Mouse (Mus musculus): ENCODE data around the gene Eci3. TPM values are rescaled to one million over a fixed set of nuclear protein-coding genes. Genes with fewer than 3 reads are reported as not detected.
"Not testable (repeated sequence)": the region's sequence is repeated elsewhere in the genome, so short reads cannot be mapped to it uniquely, and the experiment has no call there.

The Eci3 gene
- polyA plus RNA-seq (2014; fragmentation: Nextera tagmentation; extraction: Ambion mirVana): 0.88 and 1.7 TPM in 2 replicates

DNA sequence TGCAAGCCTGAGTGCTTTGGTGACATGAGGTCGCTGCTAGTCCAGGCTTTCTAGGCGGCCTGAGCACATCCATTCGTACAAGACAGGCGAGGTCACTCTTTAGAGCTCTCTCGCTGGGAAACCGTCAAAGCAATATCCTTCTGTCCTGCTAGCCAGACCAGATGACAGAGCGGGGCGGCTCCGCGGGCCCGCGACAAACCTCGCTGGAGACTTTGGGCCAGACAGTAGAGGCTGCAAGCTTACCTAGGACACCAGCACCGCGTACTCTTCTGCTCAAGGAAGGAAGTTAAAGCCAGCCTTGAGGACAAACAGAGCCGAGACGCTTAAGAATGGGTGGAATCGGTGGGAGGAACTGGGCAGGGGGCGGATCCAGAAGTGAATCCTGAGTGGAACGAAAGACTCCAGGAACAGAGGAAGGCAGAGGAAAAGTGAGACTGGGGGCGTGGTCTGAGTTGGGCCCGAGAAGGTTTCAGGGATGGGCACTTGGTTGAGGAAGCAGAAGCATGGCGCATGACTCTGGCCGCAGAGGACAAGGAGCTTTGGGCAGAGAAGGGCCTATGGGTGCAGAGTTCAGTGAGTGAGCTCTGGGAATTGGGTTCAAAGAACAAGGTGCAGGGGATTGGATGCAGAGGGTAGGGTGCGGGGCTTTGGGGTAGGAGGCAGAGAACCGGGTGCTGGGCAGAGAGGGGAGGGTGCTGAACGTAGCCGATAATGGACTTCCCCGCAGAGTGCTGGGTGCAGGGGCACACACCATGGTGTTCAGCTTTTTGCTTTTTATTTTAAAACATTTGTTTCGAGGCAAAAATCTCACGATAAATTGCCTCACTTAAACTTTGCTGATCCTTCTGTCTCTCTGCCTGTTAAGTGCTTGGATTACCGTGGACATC lies at the start of gene Eci3:
Eci3 (minus strand) TSS at position 300 of the 887 bp plus-strand sequence.
- Histone ChIP-seq H3K36me3 (replicated peaks; ENCODE audit: control insufficient read depth, insufficient read depth, low read depth, low read length) (no peaks in the 10 kb centered on the region), H3K27ac (replicated peaks; ENCODE audit: low read depth, low read length) (no peak within 1 kb of the TSS), H3K4me2 (ENCODE audit: low read depth, low read length) (peak within 1 kb of the TSS; percentile 74), H3K9me3 (replicated peaks; ENCODE audit: control insufficient read depth, low read length) (no peaks in the 10 kb centered on the region), H3K27me3 (ENCODE audit: control insufficient read depth, insufficient read depth, low read length) (peaks cover 8% of the 10 kb centered on the region), H3K4me3 (ENCODE audit: low read depth, low read length) (peak within 1 kb of the TSS; percentile 37), H3K4me1 (ENCODE audit: control insufficient read depth, insufficient read depth, low read length) (no peaks in the 10 kb centered on the region), H3K9ac (replicated peaks; ENCODE audit: low read length) (peak within 1 kb of the TSS; percentile 43)
- WGBS: 3% methylated on average over 32 of the region's 32 CpGs
- ATAC-seq (replicated peaks; ENCODE audit: insufficient number of reproducible peaks, low FRiP score, low TSS enrichment, low read depth): peak; percentile 85
- DNase-seq (ENCODE audit: low spot score): peak; percentile 66

GRCm38 (mm10) chr13:34995925-34996324 lies 32.3 kb upstream of the Eci3 start:
- H3K4me2 ChIP-seq (ENCODE audit: low read depth, low read length): no peak overlapping the region
- no peaks in the 10 kb centered on the region for H3K27me3 ChIP-seq (ENCODE audit: control insufficient read depth, insufficient read depth, low read length)
- no peaks in the 10 kb centered on the region for H3K36me3 ChIP-seq (replicated peaks; ENCODE audit: control insufficient read depth, insufficient read depth, low read depth, low read length)
- no peak overlapping the region for H3K27ac ChIP-seq (replicated peaks; ENCODE audit: low read depth, low read length)
- DNase-seq (ENCODE audit: low spot score) (no peak), ATAC-seq (replicated peaks; ENCODE audit: insufficient number of reproducible peaks, low FRiP score, low TSS enrichment, low read depth) (no peak)
- WGBS: 90% methylated on average over 2 of the region's 2 CpGs
- no peaks in the 10 kb centered on the region for H3K9me3 ChIP-seq (replicated peaks; ENCODE audit: control insufficient read depth, low read length)
- H3K4me1 ChIP-seq (ENCODE audit: control insufficient read depth, insufficient read depth, low read length): no peaks in the 10 kb centered on the region
- H3K4me3 ChIP-seq (ENCODE audit: low read depth, low read length): no peak overlapping the region
- H3K9ac ChIP-seq (replicated peaks; ENCODE audit: low read length): no peak overlapping the region

DNA sequence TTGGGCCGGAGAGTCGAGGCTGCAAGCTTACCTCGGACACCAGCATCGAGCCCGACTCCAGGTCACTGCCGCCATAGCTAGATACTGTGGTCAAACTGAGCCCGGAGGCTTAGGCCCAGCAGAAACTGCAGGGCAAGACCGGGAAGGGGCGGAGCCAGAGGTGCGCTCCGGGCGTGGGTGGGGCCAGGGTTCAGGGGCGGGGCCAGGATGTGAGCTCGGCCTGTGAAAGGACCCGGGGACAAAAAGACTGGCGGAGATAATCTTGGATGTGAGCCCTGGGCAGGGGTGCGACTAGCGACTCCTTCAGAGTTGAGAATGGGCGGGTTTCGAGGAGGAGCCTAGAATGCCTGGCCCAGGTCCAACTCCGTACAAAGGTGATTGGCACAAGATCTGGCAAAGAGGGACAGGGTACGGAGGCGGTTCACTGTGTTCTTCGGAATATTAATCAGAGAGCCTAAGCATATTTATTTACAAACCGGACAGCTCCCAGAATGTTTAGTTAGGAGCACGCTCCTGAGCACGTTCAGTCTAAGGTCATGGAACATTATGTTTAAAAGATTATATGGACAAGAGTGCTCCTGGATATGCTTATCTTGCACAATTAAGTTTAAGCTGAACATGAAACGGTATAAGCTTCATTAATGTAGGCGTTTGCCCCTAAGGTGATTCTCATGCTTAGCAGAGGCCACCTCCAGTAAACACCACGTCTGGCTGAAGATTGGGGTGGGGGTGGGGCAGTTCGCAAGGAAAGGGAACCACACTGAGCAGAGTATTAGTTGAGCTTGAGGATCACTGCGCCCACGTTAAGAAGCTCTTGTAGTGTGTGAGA lies 30.6 kb upstream of the Eci3 start:
- Histone ChIP-seq H3K9me3 (replicated peaks; ENCODE audit: control insufficient read depth, low read length) (no peaks in the 10 kb centered on the region), H3K4me2 (ENCODE audit: low read depth, low read length) (peak overlapping the region; percentile 72), H3K9ac (replicated peaks; ENCODE audit: low read length) (peak overlapping the region; percentile 84), H3K4me1 (ENCODE audit: control insufficient read depth, insufficient read depth, low read length) (no peaks in the 10 kb centered on the region), H3K27ac (replicated peaks; ENCODE audit: low read depth, low read length) (peak overlapping the region; percentile 52; the same call in 1 of the 2 replicates), H3K4me3 (ENCODE audit: low read depth, low read length) (peak overlapping the region; percentile 57), H3K36me3 (replicated peaks; ENCODE audit: control insufficient read depth, insufficient read depth, low read depth, low read length) (no peaks in the 10 kb centered on the region), H3K27me3 (ENCODE audit: control insufficient read depth, insufficient read depth, low read length) (no peaks in the 10 kb centered on the region)
- 2% methylated on average over 33 of the region's 33 CpGs for WGBS
- peak; percentile 95 for DNase-seq (ENCODE audit: low spot score)
- peak; percentile 99 for ATAC-seq (replicated peaks; ENCODE audit: insufficient number of reproducible peaks, low FRiP score, low TSS enrichment, low read depth)

DNA sequence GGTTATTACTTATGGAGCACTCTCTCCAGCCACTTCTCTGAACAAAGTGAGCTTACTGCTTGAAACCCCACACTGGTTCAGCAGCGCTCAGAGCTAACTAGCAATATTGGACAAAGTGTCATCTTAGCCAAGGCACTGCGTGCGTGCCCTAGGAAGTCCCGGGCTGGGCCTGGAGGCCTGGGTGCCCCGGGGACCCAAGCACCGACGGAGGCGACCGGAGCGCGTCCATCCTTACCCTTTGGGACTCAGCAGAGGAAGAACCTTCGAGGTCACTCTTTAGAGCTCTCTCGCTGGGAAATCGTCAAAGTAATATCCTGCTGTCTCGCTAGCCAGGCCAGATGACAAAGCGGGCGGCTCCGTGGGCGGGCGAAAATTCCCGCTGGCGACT lies 30.0 kb upstream of the Eci3 start:
- Histone ChIP-seq H3K4me2 (ENCODE audit: low read depth, low read length) (peak overlapping the region; percentile 72), H3K27ac (replicated peaks; ENCODE audit: low read depth, low read length) (peak overlapping the region; percentile 52; the same call in 1 of the 2 replicates), H3K4me3 (ENCODE audit: low read depth, low read length) (peak overlapping the region; percentile 57), H3K27me3 (ENCODE audit: control insufficient read depth, insufficient read depth, low read length) (no peaks in the 10 kb centered on the region), H3K9ac (replicated peaks; ENCODE audit: low read length) (peak overlapping the region; percentile 84), H3K36me3 (replicated peaks; ENCODE audit: control insufficient read depth, insufficient read depth, low read depth, low read length) (no peaks in the 10 kb centered on the region; the same call in 1 of the 2 replicates), H3K9me3 (replicated peaks; ENCODE audit: control insufficient read depth, low read length) (no peaks in the 10 kb centered on the region), H3K4me1 (ENCODE audit: control insufficient read depth, insufficient read depth, low read length) (no peaks in the 10 kb centered on the region)
- under 1% methylated on average over 22 of the region's 22 CpGs for WGBS
- ATAC-seq (replicated peaks; ENCODE audit: insufficient number of reproducible peaks, low FRiP score, low TSS enrichment, low read depth): peak; percentile 64
- peak; percentile 48 for DNase-seq (ENCODE audit: low spot score)

DNA sequence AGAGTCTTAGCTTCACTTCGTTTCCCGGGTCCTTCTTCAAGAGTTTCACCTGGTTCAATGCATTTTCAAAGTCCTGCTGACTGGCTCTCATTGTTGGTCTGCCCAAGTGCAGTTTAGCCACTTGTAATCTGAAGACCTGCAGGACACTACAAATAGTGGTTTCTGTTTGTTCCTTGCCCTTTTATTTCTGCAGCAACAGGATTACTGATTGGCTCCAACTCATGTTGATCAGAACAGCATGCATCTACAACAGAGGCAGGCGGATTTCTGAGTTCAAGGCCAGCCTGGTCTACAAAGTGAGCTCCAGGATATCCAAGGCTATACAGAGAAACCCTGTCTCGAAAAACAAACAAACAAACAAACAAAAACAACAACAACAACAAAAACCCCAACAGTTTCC lies 29.5 kb upstream of the Eci3 start:
- Histone ChIP-seq H3K9ac (replicated peaks; ENCODE audit: low read length) (no peak overlapping the region), H3K4me1 (ENCODE audit: control insufficient read depth, insufficient read depth, low read length) (no peaks in the 10 kb centered on the region), H3K4me3 (ENCODE audit: low read depth, low read length) (peak overlapping the region; percentile 57), H3K36me3 (replicated peaks; ENCODE audit: control insufficient read depth, insufficient read depth, low read depth, low read length) (no peaks in the 10 kb centered on the region; the same call in 1 of the 2 replicates), H3K27me3 (ENCODE audit: control insufficient read depth, insufficient read depth, low read length) (no peaks in the 10 kb centered on the region), H3K9me3 (replicated peaks; ENCODE audit: control insufficient read depth, low read length) (no peaks in the 10 kb centered on the region), H3K27ac (replicated peaks; ENCODE audit: low read depth, low read length) (no peak overlapping the region), H3K4me2 (ENCODE audit: low read depth, low read length) (peak overlapping the region; percentile 72)
- WGBS: 83% methylated on average over 4 of the region's 4 CpGs
- DNase-seq (ENCODE audit: low spot score): peak; percentile 2
- ATAC-seq (replicated peaks; ENCODE audit: insufficient number of reproducible peaks, low FRiP score, low TSS enrichment, low read depth): no peak

- H3K27ac ChIP-seq (replicated peaks; ENCODE audit: low read depth, low read length): no peak overlapping the region
- H3K27me3 ChIP-seq (ENCODE audit: control insufficient read depth, insufficient read depth, low read length): no peaks in the 10 kb centered on the region
- no peak overlapping the region for H3K4me3 ChIP-seq (ENCODE audit: low read depth, low read length)
- no peak for ATAC-seq (replicated peaks; ENCODE audit: insufficient number of reproducible peaks, low FRiP score, low TSS enrichment, low read depth)
- no peaks in the 10 kb centered on the region; the same call in 1 of the 2 replicates for H3K36me3 ChIP-seq (replicated peaks; ENCODE audit: control insufficient read depth, insufficient read depth, low read depth, low read length)
- H3K9ac ChIP-seq (replicated peaks; ENCODE audit: low read length): no peak overlapping the region
- H3K9me3 ChIP-seq (replicated peaks; ENCODE audit: control insufficient read depth, low read length): no peaks in the 10 kb centered on the region
- WGBS: 79% methylated on average over 4 of the region's 4 CpGs
- H3K4me1 ChIP-seq (ENCODE audit: control insufficient read depth, insufficient read depth, low read length): no peaks in the 10 kb centered on the region
- DNase-seq (ENCODE audit: low spot score): no peak
- no peak overlapping the region for H3K4me2 ChIP-seq (ENCODE audit: low read depth, low read length)
Observed at GRCm38 (mm10) chr13:34991581-34992273, 28.1 kb upstream of the Eci3 start.

- ATAC-seq (replicated peaks; ENCODE audit: insufficient number of reproducible peaks, low FRiP score, low TSS enrichment, low read depth); H3K27me3 ChIP-seq (ENCODE audit: control insufficient read depth, insufficient read depth, low read length); H3K4me3 ChIP-seq (ENCODE audit: low read depth, low read length); H3K9ac ChIP-seq (replicated peaks; ENCODE audit: low read length); DNase-seq (ENCODE audit: low spot score); H3K36me3 ChIP-seq (replicated peaks; ENCODE audit: control insufficient read depth, insufficient read depth, low read depth, low read length); H3K4me2 ChIP-seq (ENCODE audit: low read depth, low read length); H3K9me3 ChIP-seq (replicated peaks; ENCODE audit: control insufficient read depth, low read length); H3K27ac ChIP-seq (replicated peaks; ENCODE audit: low read depth, low read length); H3K4me1 ChIP-seq (ENCODE audit: control insufficient read depth, insufficient read depth, low read length): not testable (repeated sequence)
- WGBS: 94% methylated on average over 1 of the region's 1 CpGs
Observed at GRCm38 (mm10) chr13:34983479-34983878, 19.9 kb upstream of the Eci3 start.

All from embryonic facial prominence, embryonic 11.5 days (tissue).